Mouse (Mus musculus) heart, adult 11 months (tissue): ENCODE results near the gene Ar.

Source experiments
- DNase-seq: peaks from one replicate; pipeline ENCODE4 v3.0.0; 2022

Gene Ar

GRCm38 (mm10) chrX:98148531-98149342 is at the start of gene Ar:
Gene Ar (plus strand): TSS chrX:98148769.
- peak; percentile 96 for DNase-seq

GRCm38 (mm10) chrX:98149724-98150392 is 1.3 kb downstream of the Ar start:
- DNase-seq = peak; percentile 86

- DNase-seq = peak; percentile 76
Measured at GRCm38 (mm10) chrX:98150393-98151119, 2.0 kb downstream of the Ar start.

GRCm38 (mm10) chrX:98189759-98190158 is 41.2 kb downstream of the Ar start:
- DNase-seq = no peak

DNA sequence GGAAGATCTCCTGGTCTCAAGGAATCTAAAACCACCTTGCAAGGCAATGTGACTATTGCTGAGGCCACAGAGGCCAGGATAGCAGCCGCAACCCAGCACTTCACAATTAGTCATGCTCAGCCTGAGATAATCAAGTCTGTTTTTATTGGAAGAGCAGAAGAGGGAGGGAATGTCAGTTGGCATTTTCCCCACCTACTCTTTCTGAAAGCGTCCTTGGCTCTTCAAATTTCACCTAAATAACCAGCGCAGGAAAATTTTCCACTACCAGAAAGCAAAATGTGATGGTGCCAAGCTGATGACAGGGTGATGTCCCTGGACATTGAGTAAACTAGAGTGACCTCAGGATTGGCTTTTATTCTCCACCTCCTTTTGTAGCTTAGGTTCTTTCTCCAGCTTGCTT is 57.2 kb downstream of the Ar start:
- DNase-seq = no peak

GRCm38 (mm10) chrX:98207166-98207565 is 58.6 kb downstream of the Ar start:
- DNase-seq = no peak

- DNase-seq = no peak
Measured at GRCm38 (mm10) chrX:98216103-98216502, 67.5 kb downstream of the Ar start.

GRCm38 (mm10) chrX:98239011-98239410 is 90.4 kb downstream of the Ar start:
- DNase-seq = no peak

- no peak for DNase-seq
Measured at GRCm38 (mm10) chrX:98245108-98245507, 96.5 kb downstream of the Ar start.

DNA sequence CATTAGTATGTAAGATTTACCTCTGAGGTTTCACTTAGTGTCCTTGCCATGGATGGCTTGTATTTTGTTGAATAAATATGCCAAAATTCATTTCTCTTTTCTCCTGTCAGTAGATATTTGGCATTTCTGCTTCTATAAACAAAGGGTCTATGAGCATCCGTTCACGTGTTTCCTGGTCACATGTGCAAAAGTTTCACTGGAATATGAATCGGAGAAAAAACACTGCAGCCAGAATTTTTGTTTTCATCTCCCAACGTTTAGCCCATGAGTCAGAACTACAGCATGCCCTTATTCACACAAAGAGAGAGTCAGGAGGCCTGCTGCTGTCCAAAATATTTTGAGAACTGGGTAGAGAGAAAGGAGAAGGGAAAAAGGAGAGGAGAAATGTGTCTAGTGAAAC is 99.8 kb downstream of the Ar start:
- no peak for DNase-seq

GRCm38 (mm10) chrX:98259620-98260019 is 111.1 kb downstream of the Ar start:
- no peak for DNase-seq

DNA sequence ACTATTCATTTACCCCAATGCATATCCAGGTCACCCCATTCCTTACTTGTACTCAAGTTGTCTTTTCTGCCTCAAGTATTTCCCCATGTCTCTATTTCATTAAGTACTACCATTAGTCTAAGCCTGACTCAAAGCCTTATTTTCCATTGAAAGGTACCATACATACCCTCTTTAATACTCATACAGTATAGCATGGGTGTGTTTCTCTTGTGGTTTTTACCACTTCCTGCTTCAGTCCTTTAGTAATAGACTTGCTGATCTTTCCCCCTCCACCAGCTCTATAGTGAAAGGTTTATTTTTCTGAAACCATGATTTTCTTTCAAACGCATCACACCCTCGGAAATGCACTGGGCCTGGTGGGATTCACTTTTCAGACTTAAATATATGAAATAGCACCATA is 117.2 kb downstream of the Ar start:
- DNase-seq = no peak

- DNase-seq = no peak
Measured at GRCm38 (mm10) chrX:98271361-98271760, 122.8 kb downstream of the Ar start.

GRCm38 (mm10) chrX:98291763-98292162 is 143.2 kb downstream of the Ar start:
- DNase-seq = no peak

GRCm38 (mm10) chrX:98300685-98301084 is 152.1 kb downstream of the Ar start:
- DNase-seq = no peak

DNA sequence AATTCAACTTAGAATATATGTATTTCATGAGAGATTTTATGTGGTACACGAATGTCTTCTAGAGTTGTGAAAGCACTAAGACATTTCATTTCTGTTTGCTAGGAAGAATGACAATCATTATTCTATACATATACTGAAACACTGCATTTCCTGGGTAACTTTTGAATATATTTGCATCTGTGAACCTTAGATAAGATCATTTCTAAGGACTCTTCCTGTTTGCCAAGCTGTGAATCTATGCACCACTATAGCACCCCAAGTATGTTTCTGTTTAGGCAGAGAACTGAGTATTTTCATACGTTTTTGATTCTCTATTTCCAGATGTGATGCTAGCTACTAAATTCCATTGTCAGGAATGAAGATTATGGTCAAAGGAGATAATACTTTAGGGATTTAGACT is 153.4 kb downstream of the Ar start:
- no peak for DNase-seq

DNA sequence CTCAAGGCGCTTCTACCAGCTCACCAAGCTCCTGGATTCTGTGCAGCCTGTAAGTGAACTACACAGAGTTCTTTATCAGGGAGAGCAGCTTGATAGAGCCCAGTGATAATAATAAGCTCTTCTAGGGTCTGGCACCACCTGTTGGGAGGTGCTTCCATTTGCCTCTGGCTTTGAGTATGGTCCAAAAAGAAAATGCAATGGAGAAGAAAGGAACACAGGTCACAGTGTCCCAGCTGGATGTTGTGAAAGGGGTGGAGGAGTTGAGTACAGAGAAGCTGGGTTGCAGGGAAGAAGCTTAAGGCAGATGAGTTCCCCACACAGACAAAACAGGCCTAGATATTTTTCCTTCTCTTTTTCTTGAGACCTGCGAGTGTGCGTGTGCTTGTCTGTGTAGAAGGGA is 167.4 kb downstream of the Ar start:
- DNase-seq = no peak

GRCm38 (mm10) chrX:98317483-98317882 is 168.9 kb downstream of the Ar start:
- no peak for DNase-seq

DNA sequence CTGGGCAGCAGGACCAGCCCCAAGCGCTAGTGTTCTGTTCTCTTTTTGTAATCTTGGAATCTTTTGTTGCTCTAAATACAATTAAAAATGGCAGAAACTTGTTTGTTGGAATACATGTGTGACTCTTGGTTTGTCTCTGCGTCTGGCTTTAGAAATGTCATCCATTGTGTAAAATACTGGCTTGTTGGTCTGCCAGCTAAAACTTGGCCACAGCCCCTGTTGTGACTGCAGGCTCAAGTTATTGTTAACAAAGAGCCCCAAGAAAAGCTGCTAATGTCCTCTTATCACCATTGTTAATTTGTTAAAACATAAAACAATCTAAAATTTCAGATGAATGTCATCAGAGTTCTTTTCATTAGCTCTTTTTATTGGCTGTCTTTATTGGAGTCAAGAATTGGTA is 174.5 kb downstream of the Ar start:
- DNase-seq = peak; percentile 83

DNA sequence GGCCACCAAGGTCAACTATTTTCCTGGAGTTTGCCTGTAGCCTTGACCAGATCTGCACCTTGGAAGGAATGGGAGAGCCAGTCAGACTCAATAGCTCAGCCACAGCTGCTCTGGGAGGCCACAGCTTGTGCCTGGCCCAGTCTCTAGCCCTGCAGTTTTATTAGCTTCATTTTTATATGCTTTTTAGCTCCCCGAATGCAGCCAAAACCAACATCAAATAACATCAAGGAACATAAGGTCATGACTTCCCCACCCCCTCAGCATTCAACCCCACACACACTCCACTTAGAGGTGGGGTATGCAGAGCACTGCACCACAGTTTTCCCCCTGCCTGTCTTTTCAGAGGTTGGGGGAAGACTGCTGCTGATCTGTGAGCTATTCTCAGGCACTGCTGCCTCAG is 198.9 kb downstream of the Ar start:
- DNase-seq = peak; percentile 81

GRCm38 (mm10) chrX:98348036-98348435 is 199.5 kb downstream of the Ar start:
- peak; percentile 94 for DNase-seq
